In genomic region chr2:69635807-69636206, GRCm38 (mm10) we compare ENCODE assay signal across 8 mouse cellular contexts. TPM values are rescaled to one million over a fixed set of nuclear protein-coding genes. Genes with fewer than 3 reads are reported as not detected.
A peak's percentile ranks its signal among the peaks of the same experiment; 100 is the strongest.
DNase-seq lines count a peak whose midpoint lies in the region; ATAC-seq and TF ChIP-seq lines count a peak whose summit lies in the region.

No protein-coding gene starts in this region.

- WGBS in neural tube, embryonic 15.5 days = 74% methylated on average over 6 of the region's 6 CpGs
- WGBS in thymus, adult 2 months = 78% methylated on average over 6 of the region's 6 CpGs

- H3K4me2 ChIP-seq in neural tube, embryonic 15.5 days = no peak overlapping the region

- TF ChIP-seq CTCF in cortical plate, adult 2 months (IDR thresholded peaks at IDR 0.05; ENCODE audit: extremely low read depth, insufficient read depth, low read length) = peak; percentile 20; the same call in 1 of the 2 replicates
- peak; percentile 53; the same call in 1 of the 2 replicates for TF ChIP-seq CTCF in thymus, adult 2 months (IDR thresholded peaks at IDR 0.05; ENCODE audit: borderline replicate concordance, control insufficient read depth, extremely low read depth, insufficient read depth, low read length, poor library complexity)

- no peaks in the 10 kb centered on the region for H3K4me1 ChIP-seq in neural tube, embryonic 15.5 days
- no peaks in the 10 kb centered on the region for H3K4me1 ChIP-seq in cortical plate, adult 2 months (ENCODE audit: control insufficient read depth, insufficient read depth, low read length)
- no peaks in the 10 kb centered on the region for H3K4me1 ChIP-seq in thymus, adult 2 months (replicated peaks; ENCODE audit: control insufficient read depth, insufficient read depth, low read length)

- no peak for ATAC-seq in neural tube, embryonic 15.5 days (ENCODE audit: low FRiP score)
- peak; percentile 76 for ATAC-seq in megakaryocyte-erythroid progenitor cell, adult 5-6 weeks (replicated peaks; ENCODE audit: low FRiP score, low TSS enrichment, poor library complexity, severe bottlenecking)

- no peaks in the 10 kb centered on the region for H3K9me3 ChIP-seq in neural tube, embryonic 15.5 days (replicated peaks)

- H3K4me3 ChIP-seq in neural tube, embryonic 15.5 days (replicated peaks) = no peak overlapping the region
- H3K4me3 ChIP-seq in cortical plate, adult 2 months (ENCODE audit: insufficient read depth, low read length) = no peak overlapping the region
- no peak overlapping the region for H3K4me3 ChIP-seq in thymus, adult 2 months (ENCODE audit: control insufficient read depth, insufficient read depth, low read length)

- no peak overlapping the region for H3K27ac ChIP-seq in neural tube, embryonic 15.5 days (replicated peaks)
- H3K27ac ChIP-seq in cortical plate, adult 2 months (ENCODE audit: insufficient read depth, low read length) = no peak overlapping the region
- no peak overlapping the region for H3K27ac ChIP-seq in thymus, adult 2 months (ENCODE audit: control insufficient read depth, insufficient read depth, low read length)

- TF ChIP-seq POLR2A in cortical plate, adult 2 months (IDR thresholded peaks at IDR 0.05; ENCODE audit: extremely low read depth, insufficient read depth, low read length) = no peak
- no peak for TF ChIP-seq POLR2A in thymus, adult 2 months (IDR thresholded peaks at IDR 0.05; ENCODE audit: control insufficient read depth, extremely low read depth, insufficient read depth, low read length, poor library complexity)

- peak; percentile 61 to 70 for DNase-seq in cerebellum, postnatal 10 days
- DNase-seq in cerebellum, adult 11 months = no peak
- peak; percentile 30 for DNase-seq in neural tube, embryonic 10.5 days (ENCODE audit: extremely low spot score, low spot score)
- DNase-seq in kidney, postnatal 10 days = peak; percentile 69
- DNase-seq in thymus, adult 2 months = peak; percentile 74

- peaks cover 8% of the 10 kb centered on the region; the same call in 1 of the 2 replicates for H3K27me3 ChIP-seq in neural tube, embryonic 15.5 days (replicated peaks)
- H3K27me3 ChIP-seq in thymus, adult 2 months (ENCODE audit: control insufficient read depth, insufficient read depth, low read length) = no peaks in the 10 kb centered on the region

- no peak overlapping the region for H3K9ac ChIP-seq in neural tube, embryonic 15.5 days (replicated peaks)

- H3K36me3 ChIP-seq in neural tube, embryonic 15.5 days = no peaks in the 10 kb centered on the region
- no peaks in the 10 kb centered on the region for H3K36me3 ChIP-seq in thymus, adult 2 months (ENCODE audit: control insufficient read depth, insufficient read depth, low read length)

RNA-seq across cellular contexts. Expression of gene Bbs5, which starts 11.2 kb away (rescaled TPM):
- 23.9 and 26.0 TPM in 2 replicates for polyA plus RNA-seq in neural tube, embryonic 15.5 days (2015; fragmentation: Nextera tagmentation; extraction: Ambion mirVana)
- 28.1 and 36.4 TPM in 2 replicates for polyA plus RNA-seq in cortical plate, adult 2 months (2012; rRNA removed)
- total RNA-seq in megakaryocyte-erythroid progenitor cell, adult 5-6 weeks (2014; fragmentation: Nextera tagmentation) = 1.4 and 4.1 TPM in 2 replicates
- 1.6 and 8.2 TPM in 2 replicates for total RNA-seq in megakaryocyte-erythroid progenitor cell, adult 5-6 weeks (2017)
- polyA plus RNA-seq in thymus, adult 2 months (2012; rRNA removed) = 0.39 and 0.45 TPM in 2 replicates

RNA-seq across cellular contexts. Expression of gene Klhl41, which starts 34.1 kb away (rescaled TPM):
- 2.1 and 2.2 TPM in 2 replicates for polyA plus RNA-seq in neural tube, embryonic 15.5 days (2015; fragmentation: Nextera tagmentation; extraction: Ambion mirVana)
- polyA plus RNA-seq in cortical plate, adult 2 months (2012; rRNA removed) = 0.32 and 0.46 TPM in 2 replicates
- not detected in 2 replicates for total RNA-seq in megakaryocyte-erythroid progenitor cell, adult 5-6 weeks (2014; fragmentation: Nextera tagmentation)
- not detected in 2 replicates for total RNA-seq in megakaryocyte-erythroid progenitor cell, adult 5-6 weeks (2017)
- 0.43 TPM in 1 of 2 replicates, not detected in the other for polyA plus RNA-seq in thymus, adult 2 months (2012; rRNA removed)

RNA-seq across cellular contexts. Expression of gene Lrp2, which starts 49.9 kb away (rescaled TPM):
- polyA plus RNA-seq in neural tube, embryonic 15.5 days (2015; fragmentation: Nextera tagmentation; extraction: Ambion mirVana) = 0.46 and 0.66 TPM in 2 replicates
- polyA plus RNA-seq in cortical plate, adult 2 months (2012; rRNA removed) = 0.04 and 0.10 TPM in 2 replicates
- total RNA-seq in megakaryocyte-erythroid progenitor cell, adult 5-6 weeks (2014; fragmentation: Nextera tagmentation) = not detected in 2 replicates
- total RNA-seq in megakaryocyte-erythroid progenitor cell, adult 5-6 weeks (2017) = not detected in 2 replicates
- 0.11 and 0.50 TPM in 2 replicates for polyA plus RNA-seq in thymus, adult 2 months (2012; rRNA removed)

Comparison
In these comparisons a context has a peak if more than half of its experiments do, and no peak if none do; other contexts are left out.
1. RNA of gene Bbs5, which starts 11.2 kb away (polyA plus RNA-seq): 28.1 to 36.4 TPM in cortical plate, adult 2 months and 23.9 to 26.0 TPM in neural tube, embryonic 15.5 days; 0.39 to 0.45 TPM in thymus, adult 2 months; every median in the first group is over 10 times any median in the second.